Mouse (Mus musculus): ENCODE measurements at regions not wholly inside any gene's neighbourhood (a gene's known extent, or its start where the extent isn't known, plus 50 kb on each side); places are given as distances from the start of the nearest gene placed in this dataset.

DNA sequence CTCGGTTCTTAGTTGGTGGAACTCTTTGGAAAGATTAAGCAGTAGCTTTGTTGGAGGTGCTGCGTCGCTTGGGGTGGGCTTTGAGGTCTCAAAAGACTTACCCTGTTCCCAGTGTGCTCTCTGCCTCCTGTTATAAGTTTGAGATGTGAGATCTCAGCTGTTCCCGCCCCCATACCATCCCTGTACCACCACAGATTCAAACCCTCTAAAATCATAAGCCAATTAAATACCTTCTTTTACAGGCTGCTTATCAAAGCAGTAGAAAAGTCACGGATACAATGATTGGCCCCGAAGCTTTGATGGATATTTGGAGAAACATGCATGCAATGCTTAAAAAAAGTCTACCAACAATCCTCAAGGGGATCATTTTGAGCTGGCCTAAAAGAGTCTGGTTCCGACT is 152.6 kb downstream of the Enc1 start:
- TF ChIP-seq CTCF (IDR thresholded peaks at IDR 0.05; ENCODE audit: borderline replicate concordance, insufficient read depth, low read length) (no peak), POLR2A (IDR thresholded peaks at IDR 0.05; ENCODE audit: low read depth, low read length) (no peak)
